Mouse (Mus musculus) megakaryocyte, embryonic 14.5 days (primary cell): Measurements from ENCODE around the gene AU040320. TPM values are rescaled to one million over a fixed set of nuclear protein-coding genes. Genes with fewer than 3 reads are reported as not detected.

Experiments
- H3K27me3 ChIP-seq: replicated peaks from 2 replicates; pipeline ENCODE3; 2012; ENCODE audit warnings: inconsistent platforms
- H3K36me3 ChIP-seq: replicated peaks from 2 replicates; pipeline ENCODE3; 2012; ENCODE audit warnings: low read length, inconsistent platforms, mixed read lengths
- H3K4me1 ChIP-seq: 2 replicates; pipeline ENCODE4 v1.6.1; 2012; ENCODE audit warnings: inconsistent platforms
- H3K4me3 ChIP-seq: replicated peaks from 2 replicates; pipeline ENCODE3; 2012; ENCODE audit warnings: moderate library complexity, mild to moderate bottlenecking, inconsistent platforms
- H3K9me3 ChIP-seq: 2 replicates; pipeline ENCODE4 v1.6.1; 2012; ENCODE audit warnings: inconsistent platforms
- FLI1 ChIP-seq: IDR thresholded peaks from 2 replicates; pipeline ENCODE4 v1.6.1; 2012; ENCODE audit warnings: low read length, inconsistent platforms, mixed read lengths
- GATA1 ChIP-seq: IDR thresholded peaks from 3 replicates; pipeline ENCODE4 v1.6.1; 2012; ENCODE audit warnings: mixed read lengths, low read length, inconsistent platforms, borderline replicate concordance
- polyA plus RNA-seq: library from polyadenylated mRNA; stranded (reverse); fragments of >175 nt; gene quantifications from 2 replicates; pipeline ENCODE4 v1.2.3, GENCODE M21; 2012; ENCODE audit warnings: low replicate concordance; ENCODE audit not compliant: insufficient read depth

The AU040320 gene
- polyA plus RNA-seq, 1 experiment, result 18.6 TPM

GRCm38 (mm10) chr4:126750046-126750683, 3.2 kb upstream of the AU040320 start:
- Histone ChIP-seq H3K4me1 (peaks cover 59% of the 10 kb centered on the region), H3K9me3 (no peaks in the 10 kb centered on the region), H3K27me3 (no peaks in the 10 kb centered on the region), H3K36me3 (peaks cover 58% of the 10 kb centered on the region), H3K4me3 (no peak overlapping the region)
- no peak for TF ChIP-seq GATA1
- TF ChIP-seq FLI1, result no peak

DNA sequence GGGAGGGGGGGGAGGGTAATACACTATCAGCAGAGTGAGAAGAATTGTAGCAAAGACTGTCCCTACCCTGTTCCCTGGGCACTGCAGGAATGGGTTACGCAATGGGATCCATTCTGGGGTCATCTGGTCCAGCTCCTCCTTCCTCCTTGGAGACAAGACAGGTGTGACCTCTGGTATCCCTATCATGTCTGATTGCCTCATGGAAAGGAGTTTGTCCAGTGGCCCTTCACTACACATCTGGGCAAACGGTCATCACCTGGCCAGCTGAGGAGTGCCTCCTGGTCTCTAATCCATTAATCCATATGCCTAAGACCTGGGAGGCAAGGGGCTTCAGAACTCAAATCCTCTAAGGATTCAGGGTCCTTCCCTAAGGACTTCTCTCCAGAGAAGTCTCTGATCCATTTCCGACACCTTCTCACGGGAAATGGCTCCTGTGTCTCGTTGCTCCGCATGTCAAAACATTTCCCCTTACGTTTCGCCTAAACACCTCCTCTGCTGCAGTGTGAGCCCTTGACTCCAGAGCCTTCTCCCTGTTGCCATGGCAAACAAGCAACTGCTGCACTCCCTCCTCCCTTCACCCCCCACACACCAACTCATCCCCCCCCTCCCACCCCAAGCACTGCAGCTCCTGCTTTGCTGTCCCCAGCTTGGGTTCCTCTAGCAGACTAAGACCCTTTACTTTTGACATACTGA, 2.3 kb upstream of the AU040320 start:
- Histone ChIP-seq H3K4me1 (peaks cover 63% of the 10 kb centered on the region), H3K36me3 (peaks cover 50% of the 10 kb centered on the region), H3K9me3 (no peaks in the 10 kb centered on the region), H3K4me3 (no peak overlapping the region), H3K27me3 (no peaks in the 10 kb centered on the region)
- TF ChIP-seq GATA1 (no peak), FLI1 (no peak)

DNA sequence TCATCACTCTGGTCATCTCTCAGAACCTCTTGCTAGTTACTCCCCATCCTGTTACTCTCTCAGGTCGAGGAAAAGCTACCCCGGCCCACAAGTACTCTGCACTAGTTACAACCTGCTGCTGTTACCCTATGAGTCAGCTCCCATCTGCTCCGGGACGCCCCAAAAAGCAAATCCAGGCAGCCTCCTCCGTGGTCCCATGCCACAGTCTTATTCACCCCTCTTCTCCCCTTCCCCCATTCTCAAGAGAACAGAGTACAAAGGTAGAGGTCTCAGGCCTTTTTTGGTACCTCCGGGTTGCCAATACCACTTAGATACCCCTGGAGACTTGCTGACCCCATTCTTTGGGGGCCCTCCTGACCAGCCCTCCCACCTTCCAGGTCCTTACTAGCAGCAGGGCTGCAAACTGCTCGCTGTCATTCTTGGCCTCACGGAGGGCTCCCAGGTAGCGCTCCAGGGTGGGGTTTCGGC, 1.8 kb upstream of the AU040320 start:
- Histone ChIP-seq H3K4me3 (no peak overlapping the region), H3K27me3 (no peaks in the 10 kb centered on the region), H3K36me3 (peaks cover 45% of the 10 kb centered on the region), H3K9me3 (no peaks in the 10 kb centered on the region), H3K4me1 (peaks cover 63% of the 10 kb centered on the region)
- TF ChIP-seq GATA1 (no peak), FLI1 (no peak)

- Histone ChIP-seq H3K27me3 (no peaks in the 10 kb centered on the region), H3K9me3 (no peaks in the 10 kb centered on the region), H3K4me1 (peaks cover 63% of the 10 kb centered on the region), H3K4me3 (peak overlapping the region; percentile 99), H3K36me3 (peaks cover 45% of the 10 kb centered on the region)
- no peak for TF ChIP-seq FLI1
- TF ChIP-seq GATA1, result no peak
Measured at GRCm38 (mm10) chr4:126752024-126752607, 1.2 kb upstream of the AU040320 start.

DNA sequence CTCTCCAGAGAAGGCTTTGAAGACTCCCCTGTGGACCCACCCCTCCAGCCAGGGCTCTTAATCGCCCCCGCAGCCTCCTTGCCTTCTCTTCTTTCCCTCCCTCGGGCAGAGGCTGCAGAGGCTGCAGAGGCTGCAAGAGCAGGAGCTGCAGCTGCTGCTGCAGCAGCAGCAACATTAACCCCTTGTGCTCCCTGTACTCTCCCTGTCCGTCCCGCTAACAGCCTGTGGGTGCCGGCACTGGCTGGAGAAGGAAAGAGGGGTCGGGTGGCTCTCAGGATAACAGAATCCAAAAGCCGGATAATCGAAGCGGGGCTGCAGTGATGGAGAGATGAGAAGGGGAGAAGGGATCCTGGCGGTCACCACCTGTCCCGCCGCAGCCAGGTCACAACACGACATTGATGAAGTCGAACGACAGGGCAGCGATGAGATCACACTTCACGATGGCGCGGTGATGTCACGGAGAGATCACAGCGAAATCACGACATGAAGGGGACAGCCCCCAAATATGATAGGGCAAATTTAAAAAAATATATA, 669 bp upstream of the AU040320 start:
- TF ChIP-seq GATA1 (no peak), FLI1 (no peak)
- H3K36me3 ChIP-seq, result peaks cover 44% of the 10 kb centered on the region
- H3K27me3 ChIP-seq, result no peaks in the 10 kb centered on the region
- H3K9me3 ChIP-seq, result no peaks in the 10 kb centered on the region
- H3K4me1 ChIP-seq, result peaks cover 63% of the 10 kb centered on the region
- H3K4me3 ChIP-seq, result peak overlapping the region; percentile 99

DNA sequence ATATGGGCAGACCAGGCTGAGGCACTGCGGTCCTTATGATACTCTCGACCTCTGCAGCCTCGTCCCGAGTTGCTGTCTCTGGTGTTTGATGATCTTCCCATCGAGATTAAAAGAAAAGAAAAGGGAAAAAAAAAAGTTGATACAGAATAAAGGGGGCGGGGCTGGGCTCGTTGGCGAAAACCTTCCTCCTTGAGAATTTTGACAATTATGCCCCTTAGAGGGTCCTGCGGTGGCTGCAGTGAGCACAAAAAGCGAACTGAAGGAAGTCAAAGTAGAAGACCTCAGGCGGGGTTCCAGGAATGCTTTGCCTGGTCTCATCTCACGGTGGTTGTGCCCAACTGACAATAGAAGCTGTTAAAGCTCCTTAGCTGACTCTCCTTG, 877 bp downstream of the AU040320 start:
- TF ChIP-seq GATA1 (no peak), FLI1 (no peak)

DNA sequence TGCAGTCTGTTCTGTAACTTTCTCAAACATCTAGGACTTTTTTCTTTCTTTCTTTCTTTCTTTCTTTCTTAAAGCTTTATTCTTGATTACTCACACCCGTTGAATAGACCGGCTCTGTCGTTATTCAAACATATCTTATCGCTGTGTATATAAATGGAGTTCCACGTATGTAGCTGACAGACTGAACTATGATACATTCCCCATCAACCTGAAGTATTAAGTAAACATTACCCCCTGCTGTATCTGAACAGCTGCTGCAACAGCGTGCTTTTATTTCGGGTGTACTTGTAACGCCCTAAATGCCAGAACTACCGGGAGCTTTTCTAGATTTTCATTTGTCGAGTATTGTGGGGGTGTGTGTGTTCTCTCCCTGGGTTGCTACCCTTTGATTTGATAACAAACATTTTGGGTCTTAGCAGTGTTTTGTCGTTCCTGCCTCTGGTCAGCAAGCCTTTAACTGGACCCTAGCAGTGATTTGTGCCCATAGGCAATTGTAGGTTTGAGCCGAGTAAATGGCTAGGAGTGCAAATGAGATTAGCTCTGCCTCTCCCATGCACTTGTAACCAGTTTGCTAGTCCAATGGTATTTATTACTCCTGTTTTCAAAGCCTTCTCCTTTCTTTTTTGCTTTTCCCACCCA, 1.5 kb downstream of the AU040320 start:
- H3K27me3 ChIP-seq, result no peaks in the 10 kb centered on the region
- peaks cover 47% of the 10 kb centered on the region for H3K4me1 ChIP-seq
- TF ChIP-seq GATA1, result no peak
- no peak for TF ChIP-seq FLI1
- H3K9me3 ChIP-seq, result no peaks in the 10 kb centered on the region
- peak overlapping the region; percentile 99 for H3K4me3 ChIP-seq
- H3K36me3 ChIP-seq, result peaks cover 41% of the 10 kb centered on the region

More for the DNA sequence above, 877 bp downstream of the AU040320 start:
- peaks cover 54% of the 10 kb centered on the region for H3K4me1 ChIP-seq
- H3K27me3 ChIP-seq, result no peaks in the 10 kb centered on the region
- no peaks in the 10 kb centered on the region for H3K9me3 ChIP-seq
- H3K4me3 ChIP-seq, result peak overlapping the region; percentile 99
- H3K36me3 ChIP-seq, result peaks cover 41% of the 10 kb centered on the region

GRCm38 (mm10) chr4:126756766-126757165, 3.4 kb downstream of the AU040320 start:
- no peak overlapping the region for H3K4me3 ChIP-seq

GRCm38 (mm10) chr4:126758299-126758698, 5.0 kb downstream of the AU040320 start:
- Histone ChIP-seq H3K4me1 (peaks cover 15% of the 10 kb centered on the region), H3K27me3 (no peaks in the 10 kb centered on the region), H3K36me3 (peaks cover 56% of the 10 kb centered on the region), H3K4me3 (no peak overlapping the region), H3K9me3 (no peaks in the 10 kb centered on the region)
- no peak for TF ChIP-seq GATA1
- TF ChIP-seq FLI1, result no peak

More at GRCm38 (mm10) chr4:126756766-126757165, 3.4 kb downstream of the AU040320 start:
- Histone ChIP-seq H3K9me3 (no peaks in the 10 kb centered on the region), H3K27me3 (no peaks in the 10 kb centered on the region), H3K4me1 (peaks cover 28% of the 10 kb centered on the region), H3K36me3 (peaks cover 41% of the 10 kb centered on the region)
- TF ChIP-seq FLI1 (no peak), GATA1 (no peak)
